Mouse (Mus musculus) gonadal fat pad, adult 2 months (tissue): ENCODE measurements around the gene Scd4. TPM values are rescaled to one million over a fixed set of nuclear protein-coding genes. Genes with fewer than 3 reads are reported as not detected.

Source experiments
- DNase-seq: peaks from one replicate; pipeline ENCODE4 v3.0.0-alpha.2; 2012; ENCODE audit warnings: low read depth
- polyA plus RNA-seq: library from polyadenylated mRNA; depleted of rRNA; stranded (reverse); fragments of >200 nt; gene quantifications from 2 replicates; pipeline ENCODE4 v1.2.3, GENCODE M21; 2012; rRNA removed

Gene Scd4
- 0.52 and 0.73 TPM in 2 replicates for polyA plus RNA-seq

GRCm38 (mm10) chr19:44332833-44333623 is at the start of gene Scd4:
TSS of gene Scd4 (plus strand) at chr19:44333092.
- no peak for DNase-seq

- DNase-seq = no peak
Observed at GRCm38 (mm10) chr19:44283157-44284024, 49.5 kb upstream of the Scd4 start.

- DNase-seq = no peak
Observed at GRCm38 (mm10) chr19:44284025-44284695, 48.7 kb upstream of the Scd4 start.

GRCm38 (mm10) chr19:44284723-44285122 is 48.2 kb upstream of the Scd4 start:
- no peak for DNase-seq

GRCm38 (mm10) chr19:44285554-44285953 is 47.3 kb upstream of the Scd4 start:
- no peak for DNase-seq

- no peak for DNase-seq
Observed at GRCm38 (mm10) chr19:44286109-44286508, 46.8 kb upstream of the Scd4 start.

GRCm38 (mm10) chr19:44287415-44288110 is 45.3 kb upstream of the Scd4 start:
- no peak for DNase-seq

- DNase-seq = no peak
Observed at GRCm38 (mm10) chr19:44292083-44292482, 40.8 kb upstream of the Scd4 start.

- no peak for DNase-seq
Observed at GRCm38 (mm10) chr19:44292483-44292882, 40.4 kb upstream of the Scd4 start.

GRCm38 (mm10) chr19:44292941-44293768 is 39.7 kb upstream of the Scd4 start, which contains the start of gene Scd2:
TSS of gene Scd2 (plus strand) at chr19:44293674.
- no peak for DNase-seq

GRCm38 (mm10) chr19:44293769-44294551 is 38.9 kb upstream of the Scd4 start:
- DNase-seq = no peak

GRCm38 (mm10) chr19:44294588-44295041 is 38.3 kb upstream of the Scd4 start:
- DNase-seq = no peak

GRCm38 (mm10) chr19:44295251-44295650 is 37.6 kb upstream of the Scd4 start:
- DNase-seq = no peak

GRCm38 (mm10) chr19:44295741-44296140 is 37.2 kb upstream of the Scd4 start:
- no peak for DNase-seq

- no peak for DNase-seq
Observed at GRCm38 (mm10) chr19:44296186-44296585, 36.7 kb upstream of the Scd4 start.

GRCm38 (mm10) chr19:44297068-44297760 is 35.7 kb upstream of the Scd4 start:
- no peak for DNase-seq

- no peak for DNase-seq
Observed at GRCm38 (mm10) chr19:44297862-44298261, 35.0 kb upstream of the Scd4 start.

- DNase-seq = no peak
Observed at GRCm38 (mm10) chr19:44299078-44299477, 33.8 kb upstream of the Scd4 start.

- DNase-seq = no peak
Observed at GRCm38 (mm10) chr19:44299902-44300301, 33.0 kb upstream of the Scd4 start.
